Mouse (Mus musculus) gastrocnemius, adult 8-10 months (tissue): ENCODE data around the gene Rexo4. TPM values are rescaled to one million over a fixed set of nuclear protein-coding genes. Genes with fewer than 3 reads are reported as not detected.

Experiments used
- DNase-seq, 2 experiments: peaks; one replicate each; pipeline ENCODE4 v3.0.0; 2022; ENCODE audit warnings: low spot score in 2 of 2
- total RNA-seq, 4 experiments: library from RNA; stranded (reverse); gene quantifications; 2 replicates each; pipeline ENCODE4 v1.2.4; 2022

Gene Rexo4
- total RNA-seq, 4 experiments from 2014 or later = 11.0 to 15.8 (median 14.4) TPM

DNA sequence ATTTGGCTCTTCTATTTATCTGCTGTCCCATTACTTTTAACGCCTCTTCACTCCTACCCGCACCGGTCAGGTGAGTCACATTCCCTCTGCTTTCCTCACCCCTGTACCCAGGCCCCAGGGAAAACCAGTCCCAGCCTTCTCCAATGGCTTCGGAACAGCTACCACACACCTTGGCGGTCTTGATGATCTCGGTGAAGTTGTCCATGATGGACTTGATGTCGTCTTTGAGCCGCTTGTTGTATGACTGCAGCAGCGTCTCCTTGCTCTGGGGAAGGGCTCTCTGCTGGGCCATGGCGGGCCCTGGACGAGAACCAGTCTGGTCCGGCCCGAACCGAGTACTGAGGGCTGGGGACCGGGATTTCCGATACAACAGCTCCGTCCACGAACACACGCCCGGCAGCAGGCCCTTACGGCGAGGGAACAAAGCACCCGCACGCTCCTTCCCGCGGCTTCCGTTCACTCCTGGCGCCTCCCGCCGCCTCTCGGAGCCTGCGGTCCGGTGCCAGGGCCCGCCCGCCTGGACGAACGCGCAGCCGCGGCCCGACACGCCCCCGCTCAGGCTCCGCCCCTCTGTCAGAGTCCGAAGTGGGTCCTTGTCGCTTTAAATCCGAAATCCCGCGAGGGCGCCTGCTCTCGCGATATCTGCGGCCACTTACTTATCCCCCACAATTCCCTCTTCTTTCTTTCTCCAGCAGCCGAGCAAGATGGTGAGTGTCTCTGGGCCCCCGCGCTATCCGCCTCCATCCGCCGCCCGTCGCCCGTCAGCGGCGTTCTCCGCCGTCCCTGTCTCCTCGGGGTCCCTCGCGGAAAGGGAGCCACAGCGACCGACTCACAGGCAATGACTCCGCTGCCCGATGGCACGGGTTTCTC, 53.8 kb downstream of the Rexo4 start, which contains the start of the genes Med22 and Rpl7a:
TSS of gene Med22 (minus strand) at position 554 of the 870 bp plus-strand sequence.
TSS of gene Rpl7a (plus strand) at position 641 of the 870 bp plus-strand sequence.
- DNase-seq = peak; percentile 100

DNA sequence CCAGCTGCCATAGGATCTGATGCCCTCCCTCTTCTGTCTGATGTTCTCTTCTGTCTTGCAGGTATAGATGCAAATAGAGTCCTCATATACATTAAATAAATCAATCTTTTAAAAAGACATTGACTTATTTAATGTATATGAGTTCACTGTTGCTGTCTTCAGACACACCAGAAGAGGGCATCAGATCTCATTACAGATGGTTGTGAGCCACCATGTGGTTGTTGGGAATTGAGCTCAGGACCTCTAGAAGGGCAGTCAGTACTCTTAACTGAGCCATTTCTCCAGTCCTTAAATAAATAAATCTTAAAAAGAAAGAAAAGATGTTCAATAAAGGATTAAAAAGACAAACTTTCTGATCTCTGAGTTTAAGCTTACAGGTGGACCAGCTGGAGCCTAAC, 54.8 kb downstream of the Rexo4 start:
- no peak for DNase-seq

DNA sequence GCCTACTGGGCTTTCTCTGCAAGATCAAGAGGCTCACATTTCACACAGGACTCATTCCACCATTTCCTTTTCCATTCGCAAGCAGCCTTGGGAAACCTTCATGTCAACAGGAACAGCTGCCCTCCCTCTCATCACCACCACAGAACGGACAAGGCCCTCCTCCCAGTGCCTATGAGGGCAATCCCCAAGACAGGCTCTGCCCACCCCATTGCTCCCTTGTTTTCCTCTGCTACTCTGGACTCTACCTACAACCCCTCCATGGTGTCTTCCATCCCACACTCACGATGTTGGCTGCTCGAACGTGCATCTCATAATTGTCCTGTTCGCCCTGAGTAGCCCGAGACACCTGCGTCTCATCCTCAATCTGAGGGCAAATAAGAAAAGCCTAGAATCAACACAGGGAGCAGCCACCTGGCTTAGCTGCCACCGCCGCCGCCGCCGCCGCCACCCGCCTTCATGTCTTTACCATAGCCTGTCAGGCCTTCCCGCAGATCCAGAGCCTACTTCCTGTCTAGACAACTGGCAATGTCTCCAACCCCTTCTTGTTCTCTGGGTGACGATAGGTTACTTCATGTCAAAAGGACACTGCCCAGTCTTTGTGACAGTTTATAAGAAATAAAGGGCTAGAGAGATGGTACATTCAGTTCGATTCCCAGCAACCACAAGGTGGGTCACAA, 55.3 kb downstream of the Rexo4 start:
- no peak for DNase-seq

DNA sequence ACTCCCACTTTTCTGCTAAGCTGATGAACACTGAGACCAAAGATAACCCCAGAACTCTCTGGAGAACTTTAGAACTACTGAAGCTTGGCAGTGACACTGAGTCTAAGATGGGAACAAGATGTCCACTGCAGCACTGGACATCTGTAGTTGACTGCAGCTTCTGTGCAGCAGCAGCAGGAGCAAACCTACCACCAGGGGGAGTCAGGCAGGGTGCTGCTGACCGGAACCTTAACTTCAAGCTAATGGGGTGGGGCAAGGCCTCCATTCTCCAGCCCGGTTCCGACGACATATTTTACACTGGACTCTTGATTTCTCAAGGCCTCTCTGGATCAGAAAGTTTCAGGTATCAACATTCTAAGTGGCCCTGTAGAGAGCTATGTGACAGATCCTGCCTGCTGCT, 57.1 kb downstream of the Rexo4 start:
- DNase-seq = no peak

DNA sequence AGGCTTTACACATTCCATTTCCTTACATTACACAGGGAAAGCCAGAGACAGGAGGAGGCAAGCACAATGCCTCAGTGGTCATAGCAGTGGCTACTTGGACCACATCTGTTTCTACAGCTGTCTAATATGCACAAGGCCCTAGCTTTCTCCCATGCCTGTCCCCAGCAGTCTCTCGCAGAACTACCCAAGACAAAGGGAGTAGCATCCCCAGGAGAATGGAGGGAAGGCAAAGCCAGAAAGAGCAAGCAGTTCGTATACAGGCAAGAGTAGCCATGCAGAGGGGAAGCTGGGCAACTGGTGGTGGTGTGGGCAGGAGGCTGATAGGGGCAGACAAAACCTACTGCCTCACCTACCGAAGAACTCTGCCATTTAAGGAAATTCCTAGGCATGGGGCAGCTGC, 57.8 kb downstream of the Rexo4 start:
- no peak for DNase-seq

DNA sequence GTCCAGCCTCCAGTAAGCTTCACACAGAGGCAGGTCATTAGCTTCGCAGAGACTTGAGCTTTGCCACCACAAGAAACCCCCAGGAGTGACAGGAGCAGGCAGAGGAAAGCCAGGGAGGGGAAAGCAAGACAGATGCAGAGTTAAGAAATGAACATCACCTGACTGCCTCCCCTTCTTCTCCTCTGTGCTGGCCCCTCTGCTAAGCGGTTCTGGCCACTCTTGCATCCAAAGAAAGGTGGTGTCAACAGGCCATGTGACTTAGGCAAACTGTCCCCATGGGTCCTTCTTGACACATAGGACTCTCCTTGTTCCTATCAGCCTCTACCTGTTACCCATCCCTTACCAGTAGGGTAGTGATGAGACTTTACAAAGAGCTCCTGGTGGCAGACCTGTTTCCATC, 58.2 kb downstream of the Rexo4 start:
- no peak for DNase-seq

Other genes starting within 250 kb of the Rexo4 start
- not detected for gene Abo, start 99.4 kb downstream of the Rexo4 start, total RNA-seq
- gene Surf6, start 61.5 kb downstream of the Rexo4 start, total RNA-seq = 10 to 100 TPM in 3 of 4 experiments, 1 to 10 TPM in 1; 9.5 to 12.1 (median 11.6) TPM
- 10 to 100 TPM; 13.9 to 18.2 (median 14.5) TPM for gene Med22, start 53.7 kb downstream of the Rexo4 start, total RNA-seq
- 100 to 1,000 TPM; 250 to 326 (median 272) TPM for gene Rpl7a, start 53.6 kb downstream of the Rexo4 start, total RNA-seq
- 10 to 100 TPM in 3 of 4 experiments, 1 to 10 TPM in 1; 9.5 to 14.7 (median 13.0) TPM for gene Surf2, start 48.0 kb downstream of the Rexo4 start, total RNA-seq
- gene Surf1, start 47.9 kb downstream of the Rexo4 start, total RNA-seq = 10 to 100 TPM; 36.3 to 50.3 (median 43.0) TPM
- 10 to 100 TPM; 76.1 to 81.4 (median 79.4) TPM for gene Surf4, start 30.5 kb downstream of the Rexo4 start, total RNA-seq
- gene Stkld1, start 30.3 kb downstream of the Rexo4 start, total RNA-seq = not detected
- not detected for gene Adamts13, start 9.0 kb upstream of the Rexo4 start, total RNA-seq
- 10 to 100 TPM; 38.2 to 45.6 (median 39.4) TPM for gene Cacfd1, start 45.5 kb upstream of the Rexo4 start, total RNA-seq
- under 1 TPM in 1 of 4 experiments, not detected in 3; 0.15 TPM for gene Slc2a6, start 63.6 kb upstream of the Rexo4 start, total RNA-seq
- gene Mymk, start 107.8 kb upstream of the Rexo4 start, total RNA-seq = under 1 TPM in 1 of 4 experiments, not detected in 3; 0.48 TPM
- 1 to 10 TPM in 3 of 4 experiments, under 1 TPM in 1; 0.99 to 2.2 (median 1.5) TPM for gene Adamtsl2, start 115.0 kb upstream of the Rexo4 start, total RNA-seq
- under 1 TPM in 1 of 4 experiments, not detected in 3; 0.08 TPM for gene Fam163b, start 178.1 kb upstream of the Rexo4 start, total RNA-seq
- not detected for gene Dbh, start 200.8 kb upstream of the Rexo4 start, total RNA-seq